8 mouse cellular contexts compared by ENCODE assay signal in the genomic region with DNA sequence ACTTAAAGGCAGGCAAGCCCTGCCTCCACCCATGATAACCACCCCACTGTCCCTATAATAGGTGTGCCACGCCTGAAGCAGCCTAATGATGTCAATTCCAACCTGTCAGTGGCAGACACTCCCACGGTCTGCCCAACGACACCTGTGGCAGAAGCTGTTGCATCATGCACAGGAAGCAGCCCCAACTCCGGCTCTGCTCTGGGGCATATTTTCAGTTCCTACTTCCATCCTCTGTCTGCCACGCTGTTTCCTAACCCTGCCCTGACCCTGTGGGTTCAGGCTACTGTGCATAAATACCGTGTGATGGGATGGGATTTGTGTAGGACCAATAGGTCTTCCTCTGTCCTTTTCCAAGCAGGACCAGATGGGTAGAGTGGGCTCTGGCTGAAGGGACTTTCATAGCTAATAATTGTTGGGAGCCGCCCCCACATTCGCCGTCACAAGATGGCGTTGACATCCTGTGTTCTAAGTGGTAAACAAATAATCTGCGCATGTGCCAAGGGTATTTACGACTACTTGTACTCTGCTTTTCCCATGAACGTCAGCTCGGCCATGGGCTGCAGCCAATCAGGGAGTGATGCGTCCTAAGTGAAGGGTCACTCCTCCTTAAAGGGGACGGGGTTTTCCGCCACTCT. TPM values are rescaled to one million over a fixed set of nuclear protein-coding genes. Genes with fewer than 3 reads are reported as not detected.
DNase-seq lines count a peak whose midpoint lies in the region; ATAC-seq and TF ChIP-seq lines count a peak whose summit lies in the region.
"Not testable (repeated sequence)": the region's sequence is repeated elsewhere in the genome, so short reads cannot be mapped to it uniquely, and the experiment has no call there.

No protein-coding gene starts in this region.

- not testable (repeated sequence) for H3K79me2 ChIP-seq in heart, adult 2 months (replicated peaks; ENCODE audit: control insufficient read depth, insufficient read depth, low read length)

- intact Hi-C loops in heart, adult 2 months (cut with DNase I); left cerebral cortex, postnatal 14 days (cut with DNase I): not testable (repeated sequence)

- peak; percentile 72; the same call in 1 of the 2 replicates for TF ChIP-seq POLR2A in heart, adult 2 months (IDR thresholded peaks at IDR 0.05; ENCODE audit: insufficient read depth, low read depth, low read length)
- not testable (repeated sequence) for TF ChIP-seq POLR2A in thymus, adult 2 months (IDR thresholded peaks at IDR 0.05; ENCODE audit: control insufficient read depth, extremely low read depth, insufficient read depth, low read length, poor library complexity)

- not testable (repeated sequence) for TF ChIP-seq CTCF in heart, adult 2 months (IDR thresholded peaks at IDR 0.05); thymus, adult 2 months (IDR thresholded peaks at IDR 0.05; ENCODE audit: borderline replicate concordance, control insufficient read depth, extremely low read depth, insufficient read depth, low read length, poor library complexity)

- H3K9me3 ChIP-seq in embryonic facial prominence, embryonic 12.5 days; intestine, embryonic 14.5 days (ENCODE audit: control insufficient read depth, low read length); neural tube, embryonic 14.5 days (ENCODE audit: control insufficient read depth, low read length): not testable (repeated sequence)

- 64% methylated on average over 17 of the region's 17 CpGs for WGBS in embryonic facial prominence, embryonic 12.5 days
- WGBS in heart, adult 2 months, result 63% methylated on average over 16 of the region's 17 CpGs
- WGBS in intestine, embryonic 14.5 days, result 56% methylated on average over 15 of the region's 17 CpGs
- 63% methylated on average over 15 of the region's 17 CpGs for whole genome bisulfite sequencing in neural tube, embryonic 14.5 days
- WGBS in thymus, adult 2 months, result 43% methylated on average over 17 of the region's 17 CpGs

- peak overlapping the region; percentile 54; the same call in 1 of the 2 replicates for H3K27ac ChIP-seq in embryonic facial prominence, embryonic 12.5 days
- H3K27ac ChIP-seq in heart, adult 2 months, result peak overlapping the region; percentile 95
- H3K27ac ChIP-seq in intestine, embryonic 14.5 days (ENCODE audit: low read depth), result peak overlapping the region; percentile 57; the same call in 1 of the 2 replicates
- peak overlapping the region; percentile 52; the same call in 1 of the 2 replicates for H3K27ac ChIP-seq in neural tube, embryonic 14.5 days (ENCODE audit: low read depth, low read length)
- peak overlapping the region; percentile 90 for H3K27ac ChIP-seq in thymus, adult 2 months (ENCODE audit: control insufficient read depth, insufficient read depth, low read length)

- not testable (repeated sequence) for H3K36me3 ChIP-seq in embryonic facial prominence, embryonic 12.5 days; heart, adult 2 months (ENCODE audit: control insufficient read depth, insufficient read depth, low read length); intestine, embryonic 14.5 days (ENCODE audit: control insufficient read depth, insufficient read depth, low read length); neural tube, embryonic 14.5 days (ENCODE audit: control insufficient read depth, insufficient read depth, low read length); thymus, adult 2 months (ENCODE audit: control insufficient read depth, insufficient read depth, low read length)

- not testable (repeated sequence) for TF ChIP-seq EP300 in heart, adult 2 months (IDR thresholded peaks at IDR 0.05; ENCODE audit: insufficient read depth, low read depth, low read length)

- not testable (repeated sequence) for ATAC-seq in embryonic facial prominence, embryonic 12.5 days (ENCODE audit: insufficient number of reproducible peaks, insufficient read depth, low FRiP score, low TSS enrichment)
- peak; percentile 37; the same call in 1 of the 2 replicates for ATAC-seq in intestine, embryonic 14.5 days (replicated peaks; ENCODE audit: low FRiP score, low TSS enrichment, low read depth)
- peak; percentile 39 for ATAC-seq in neural tube, embryonic 14.5 days (ENCODE audit: low read depth)

- 0 out of 2 replicates have a peak overlapping the region, but pooled peaks have one; percentile 9 for H3K9ac ChIP-seq in embryonic facial prominence, embryonic 12.5 days
- H3K9ac ChIP-seq in heart, adult 2 months (ENCODE audit: low read depth, low read length), result peak overlapping the region; percentile 73
- H3K9ac ChIP-seq in intestine, embryonic 14.5 days (ENCODE audit: low read length), result peak overlapping the region; percentile 20; the same call in 1 of the 2 replicates
- 0 out of 2 replicates have a peak overlapping the region, but pooled peaks have one; percentile 32 for H3K9ac ChIP-seq in neural tube, embryonic 14.5 days (replicated peaks; ENCODE audit: low read depth, low read length)

- peak overlapping the region; percentile 38 for H3K4me3 ChIP-seq in embryonic facial prominence, embryonic 12.5 days
- peak overlapping the region; percentile 53 for H3K4me3 ChIP-seq in heart, adult 2 months
- H3K4me3 ChIP-seq in intestine, embryonic 14.5 days (ENCODE audit: low read depth, low read length), result peak overlapping the region; percentile 29; the same call in 1 of the 2 replicates
- H3K4me3 ChIP-seq in neural tube, embryonic 14.5 days (ENCODE audit: low read depth, low read length), result peak overlapping the region; percentile 38
- peak overlapping the region; percentile 27; the same call in 1 of the 2 replicates for H3K4me3 ChIP-seq in thymus, adult 2 months (ENCODE audit: control insufficient read depth, insufficient read depth, low read length)

- peak; percentile 66 for DNase-seq in adrenal gland, adult 2 months
- peak; percentile 64 to 67 for DNase-seq in heart, adult 2 months
- not testable (repeated sequence) for DNase-seq in intestine, embryonic 14.5 days (ENCODE audit: low spot score)
- peak; percentile 33 to 61 for DNase-seq in left cerebral cortex, postnatal 14 days (ENCODE audit: low spot score in 2 of 2)
- peak; percentile 55 for DNase-seq in lung, postnatal 25 days (ENCODE audit: low spot score)
- peak; percentile 67 for DNase-seq in thymus, adult 2 months

- H3K27me3 ChIP-seq in embryonic facial prominence, embryonic 12.5 days; heart, adult 2 months (ENCODE audit: control insufficient read depth, insufficient read depth, low read length); intestine, embryonic 14.5 days (replicated peaks; ENCODE audit: control insufficient read depth, insufficient read depth, low read length); neural tube, embryonic 14.5 days (ENCODE audit: control insufficient read depth, insufficient read depth, low read length); thymus, adult 2 months (ENCODE audit: control insufficient read depth, insufficient read depth, low read length): not testable (repeated sequence)

- peak overlapping the region; percentile 48 for H3K4me2 ChIP-seq in embryonic facial prominence, embryonic 12.5 days (replicated peaks)
- H3K4me2 ChIP-seq in intestine, embryonic 14.5 days (ENCODE audit: low read length), result peak overlapping the region; percentile 51
- H3K4me2 ChIP-seq in neural tube, embryonic 14.5 days (ENCODE audit: low read depth, low read length), result peak overlapping the region; percentile 55

- not testable (repeated sequence) for H3K4me1 ChIP-seq in embryonic facial prominence, embryonic 12.5 days; heart, adult 2 months (ENCODE audit: control insufficient read depth, insufficient read depth, low read length); intestine, embryonic 14.5 days (replicated peaks; ENCODE audit: control insufficient read depth, insufficient read depth, low read length); neural tube, embryonic 14.5 days (ENCODE audit: control insufficient read depth, insufficient read depth, low read length); thymus, adult 2 months (replicated peaks; ENCODE audit: control insufficient read depth, insufficient read depth, low read length)

RNA-seq across cellular contexts. Expression of gene Bmf, which starts 5.0 kb away (rescaled TPM):
- total RNA-seq in adrenal gland, adult 2 months (2021), result 10 to 100 TPM in 1 of 2 experiments, 1 to 10 TPM in 1; 8.9 to 15.9 TPM
- 29.6 and 31.1 TPM in 2 replicates for polyA plus RNA-seq in adrenal gland, adult 2 months (2012; rRNA removed)
- polyA plus RNA-seq in embryonic facial prominence, embryonic 12.5 days (2016; fragmentation: Nextera tagmentation; extraction: Ambion mirVana), result 6.6 and 7.1 TPM in 2 replicates
- total RNA-seq in heart, adult 2 months (2021), result 1 to 10 TPM; 5.5 to 7.0 TPM
- polyA plus RNA-seq in heart, adult 2 months (2012; rRNA removed), result 2.9 and 5.7 TPM in 2 replicates
- polyA plus RNA-seq in intestine, embryonic 14.5 days (2014; fragmentation: Nextera tagmentation; extraction: Ambion mirVana), result 4.9 and 5.0 TPM in 2 replicates
- total RNA-seq in left cerebral cortex, postnatal 14 days (2021), result 1 to 10 TPM; 3.8 to 4.4 TPM
- 0.99 and 2.2 TPM in 2 replicates for polyA plus RNA-seq in neural tube, embryonic 14.5 days (2014; fragmentation: Nextera tagmentation; extraction: Ambion mirVana)
- 67.3 and 80.9 TPM in 2 replicates for polyA plus RNA-seq in thymus, adult 2 months (2012; rRNA removed)

RNA-seq across cellular contexts. Expression of gene Bub1b, which starts 43.5 kb away (rescaled TPM):
- total RNA-seq in adrenal gland, adult 2 months (2021), result 1 to 10 TPM; 2.8 to 4.6 TPM
- polyA plus RNA-seq in adrenal gland, adult 2 months (2012; rRNA removed), result 1.0 and 1.1 TPM in 2 replicates
- 99.8 and 106 TPM in 2 replicates for polyA plus RNA-seq in embryonic facial prominence, embryonic 12.5 days (2016; fragmentation: Nextera tagmentation; extraction: Ambion mirVana)
- total RNA-seq in heart, adult 2 months (2021), result 1 to 10 TPM in 1 of 2 experiments, under 1 TPM in 1; 0.65 to 1.8 TPM
- 0.25 and 1.1 TPM in 2 replicates for polyA plus RNA-seq in heart, adult 2 months (2012; rRNA removed)
- 81.4 and 94.0 TPM in 2 replicates for polyA plus RNA-seq in intestine, embryonic 14.5 days (2014; fragmentation: Nextera tagmentation; extraction: Ambion mirVana)
- total RNA-seq in left cerebral cortex, postnatal 14 days (2021), result 1 to 10 TPM; 1.5 to 1.9 TPM
- 4.3 and 8.8 TPM in 2 replicates for polyA plus RNA-seq in neural tube, embryonic 14.5 days (2014; fragmentation: Nextera tagmentation; extraction: Ambion mirVana)
- 42.0 and 53.7 TPM in 2 replicates for polyA plus RNA-seq in thymus, adult 2 months (2012; rRNA removed)

Comparison
In these comparisons a context has a peak if more than half of its experiments do, and no peak if none do; other contexts are left out.
1. H3K9ac ChIP-seq: peak in every context shown above with its lines; median percentile 73 in heart, adult 2 months; 32 in neural tube, embryonic 14.5 days; 20 in intestine, embryonic 14.5 days; 9 in embryonic facial prominence, embryonic 12.5 days.